Mouse (Mus musculus): Measurements from ENCODE around the gene BC029722. TPM values are rescaled to one million over a fixed set of nuclear protein-coding genes. Genes with fewer than 3 reads are reported as not detected.

Gene BC029722
- polyA plus RNA-seq, 1 experiment, result 32.2 TPM

DNA sequence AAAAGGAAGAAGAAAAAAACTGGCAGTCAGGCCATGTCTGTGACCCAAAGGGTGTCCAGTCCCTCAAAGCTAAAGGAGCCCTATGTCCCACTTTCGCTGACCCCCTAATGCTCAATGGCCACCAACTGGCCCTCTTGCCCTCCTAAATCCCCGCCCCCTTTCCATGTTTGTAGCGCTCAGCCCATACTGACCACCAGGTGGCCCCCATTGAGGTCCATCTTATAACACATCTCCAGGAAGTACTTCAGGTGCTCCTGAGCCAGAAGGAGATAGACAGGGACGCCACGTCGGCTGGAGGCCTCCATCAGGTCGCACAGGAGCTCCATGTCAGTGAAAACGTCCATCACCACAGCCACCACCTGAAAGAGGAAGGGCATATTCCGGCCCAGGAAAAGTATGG, 12.1 kb upstream of the BC029722 start:
- H3ac ChIP-seq (ENCODE audit: control insufficient read depth, insufficient read length), result no peak overlapping the region
- H3K4me2 ChIP-seq (ENCODE audit: low read depth), result no peak overlapping the region
- H3K27me3 ChIP-seq (ENCODE audit: control insufficient read depth, insufficient read depth, insufficient read length), result no peaks in the 10 kb centered on the region
- TF ChIP-seq E2F4 (IDR thresholded peaks at IDR 0.05; ENCODE audit: insufficient read depth) (no peak), REST (IDR thresholded peaks at IDR 0.05; ENCODE audit: insufficient read depth, insufficient read length) (no peak), SRF (IDR thresholded peaks at IDR 0.05; ENCODE audit: control insufficient read depth, insufficient read length, low read depth) (no peak), MYOG (IDR thresholded peaks at IDR 0.05; ENCODE audit: control insufficient read depth in 1 of 3, insufficient read depth in 1 of 3, insufficient read length in 2 of 3, low read depth in 2 of 3) (no peak), POLR2AphosphoS2 (IDR thresholded peaks at IDR 0.05; ENCODE audit: insufficient read length, low read depth) (no peak), TCF3 (IDR thresholded peaks at IDR 0.05; ENCODE audit: insufficient read length, low read depth) (no peak), CEBPB (IDR thresholded peaks at IDR 0.05; ENCODE audit: insufficient read depth, poor library complexity, severe bottlenecking) (no peak), USF1 (IDR thresholded peaks at IDR 0.05; ENCODE audit: low read depth) (no peak), MAX (IDR thresholded peaks at IDR 0.05; ENCODE audit: low read depth) (no peak), MYOD1 (IDR thresholded peaks at IDR 0.05; ENCODE audit: control insufficient read depth in 1 of 3, insufficient read length in 2 of 3, low read depth in 2 of 3) (no peak), POLR2A (IDR thresholded peaks at IDR 0.05; ENCODE audit: insufficient read length, low read depth) (no peak)
- H3K79me2 ChIP-seq (ENCODE audit: control insufficient read depth, insufficient read depth), result peaks cover under 1% of the 10 kb centered on the region
- H3K36me3 ChIP-seq (ENCODE audit: control insufficient read depth, insufficient read depth), result no peaks in the 10 kb centered on the region
- H3K4me3 ChIP-seq, result no peak overlapping the region

DNA sequence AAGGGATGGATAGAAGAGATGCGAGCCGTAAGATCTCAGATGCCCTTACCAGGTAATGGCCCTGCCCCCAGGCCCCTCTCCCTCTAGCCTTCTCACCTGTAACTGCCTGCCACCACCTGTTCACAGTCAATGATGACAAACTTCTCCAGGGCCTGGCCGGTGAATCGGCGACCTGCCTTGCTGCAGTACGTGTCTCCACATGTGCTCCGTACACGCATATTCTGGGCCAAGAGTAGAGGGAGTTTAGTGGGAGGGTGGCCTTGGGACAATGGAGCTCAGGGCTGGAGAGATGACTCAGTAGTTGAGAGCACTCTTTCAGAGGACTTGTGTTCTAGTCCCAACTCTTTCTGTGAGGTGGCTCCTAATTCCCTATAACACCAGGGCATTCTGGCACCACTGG, 11.6 kb upstream of the BC029722 start:
- no peak overlapping the region for H3ac ChIP-seq (ENCODE audit: control insufficient read depth, insufficient read length)
- H3K36me3 ChIP-seq (ENCODE audit: control insufficient read depth, insufficient read depth), result no peaks in the 10 kb centered on the region
- H3K79me2 ChIP-seq (ENCODE audit: control insufficient read depth, insufficient read depth), result peaks cover 5% of the 10 kb centered on the region
- no peak for TF ChIP-seq TCF12 (IDR thresholded peaks at IDR 0.05; ENCODE audit: insufficient read depth, poor library complexity, severe bottlenecking)
- TF ChIP-seq MAX (IDR thresholded peaks at IDR 0.05; ENCODE audit: low read depth), result no peak
- no peak for TF ChIP-seq MYOG (IDR thresholded peaks at IDR 0.05; ENCODE audit: control insufficient read depth in 1 of 3, insufficient read depth in 1 of 3, insufficient read length in 2 of 3, low read depth in 2 of 3)
- no peak for TF ChIP-seq POLR2AphosphoS2 (IDR thresholded peaks at IDR 0.05; ENCODE audit: insufficient read length, low read depth)
- TF ChIP-seq REST (IDR thresholded peaks at IDR 0.05; ENCODE audit: insufficient read depth, insufficient read length), result no peak
- no peak for TF ChIP-seq USF1 (IDR thresholded peaks at IDR 0.05; ENCODE audit: low read depth)
- no peak for TF ChIP-seq MYOD1 (IDR thresholded peaks at IDR 0.05; ENCODE audit: control insufficient read depth in 1 of 3, insufficient read length in 2 of 3, low read depth in 2 of 3)
- no peak for TF ChIP-seq TCF3 (IDR thresholded peaks at IDR 0.05; ENCODE audit: insufficient read length, low read depth)
- no peak for TF ChIP-seq E2F4 (IDR thresholded peaks at IDR 0.05; ENCODE audit: insufficient read depth)
- TF ChIP-seq CEBPB (IDR thresholded peaks at IDR 0.05; ENCODE audit: insufficient read depth, poor library complexity, severe bottlenecking), result no peak
- no peak for TF ChIP-seq POLR2A (IDR thresholded peaks at IDR 0.05; ENCODE audit: insufficient read length, low read depth)
- no peak for TF ChIP-seq SRF (IDR thresholded peaks at IDR 0.05; ENCODE audit: control insufficient read depth, insufficient read length, low read depth)
- H3K4me3 ChIP-seq, result no peak overlapping the region
- no peak overlapping the region for H3K4me2 ChIP-seq (ENCODE audit: low read depth)
- H3K27me3 ChIP-seq (ENCODE audit: control insufficient read depth, insufficient read depth, insufficient read length), result no peaks in the 10 kb centered on the region

DNA sequence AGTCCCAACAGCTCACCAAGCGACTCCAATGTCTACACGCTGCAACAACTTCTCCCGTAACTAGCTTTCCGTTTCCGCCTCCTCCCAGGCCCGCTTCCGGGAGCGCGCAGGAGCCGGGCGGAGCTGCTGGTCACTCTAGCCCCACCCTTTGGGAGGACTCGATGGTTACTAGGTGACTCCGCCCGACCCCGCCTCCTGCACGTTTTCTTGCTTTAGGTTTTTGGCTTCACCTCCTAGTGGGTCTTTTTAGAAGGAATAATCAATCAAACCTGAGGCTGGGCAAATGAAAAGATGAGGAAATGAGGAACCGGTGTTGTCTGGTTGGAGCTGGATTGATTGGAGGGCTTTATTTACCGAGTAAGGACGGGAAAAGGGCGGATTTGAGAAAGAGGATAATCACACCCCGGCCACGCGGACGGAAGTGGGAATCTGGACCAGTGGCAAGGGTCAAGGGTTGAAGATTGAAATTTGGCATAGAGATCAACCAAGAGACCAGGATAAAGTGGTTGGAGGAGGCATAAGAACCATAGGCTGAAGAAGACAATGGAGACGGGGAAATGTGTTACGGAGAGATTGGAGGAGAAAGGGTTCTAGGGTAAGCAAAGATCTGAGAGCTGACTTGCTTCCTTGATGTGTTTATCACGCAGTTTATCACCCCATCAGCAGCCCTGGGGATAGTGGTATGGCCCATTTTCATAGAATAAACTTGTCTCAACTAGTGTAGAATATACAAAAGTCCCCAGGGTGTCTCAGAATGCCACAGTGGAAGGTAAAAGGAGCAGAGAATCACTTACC, 7.6 kb upstream of the BC029722 start, which contains the start of gene Eif6:
Gene Eif6 (minus strand): TSS at position 296 of the 795 bp plus-strand sequence.
- TF ChIP-seq USF1 (IDR thresholded peaks at IDR 0.05; ENCODE audit: low read depth) (peak; percentile 6), CEBPB (IDR thresholded peaks at IDR 0.05; ENCODE audit: insufficient read depth, poor library complexity, severe bottlenecking) (no peak), TCF12 (IDR thresholded peaks at IDR 0.05; ENCODE audit: insufficient read depth, poor library complexity, severe bottlenecking) (no peak), MYOD1 (IDR thresholded peaks at IDR 0.05; ENCODE audit: control insufficient read depth in 1 of 3, insufficient read length in 2 of 3, low read depth in 2 of 3) (no peak), POLR2A (IDR thresholded peaks at IDR 0.05; ENCODE audit: insufficient read length, low read depth) (peak; percentile 63), SRF (IDR thresholded peaks at IDR 0.05; ENCODE audit: control insufficient read depth, insufficient read length, low read depth) (no peak), MAX (IDR thresholded peaks at IDR 0.05; ENCODE audit: low read depth) (no peak), POLR2AphosphoS2 (IDR thresholded peaks at IDR 0.05; ENCODE audit: insufficient read length, low read depth) (peak; percentile 81)
- Histone ChIP-seq H3K79me2 (ENCODE audit: control insufficient read depth, insufficient read depth) (peaks cover 28% of the 10 kb centered on the region), H3K27me3 (ENCODE audit: control insufficient read depth, insufficient read depth, insufficient read length) (no peaks in the 10 kb centered on the region), H3K4me3 (peak within 1 kb of the TSS; percentile 97), H3ac (ENCODE audit: control insufficient read depth, insufficient read length) (peak within 1 kb of the TSS; percentile 5), H3K36me3 (ENCODE audit: control insufficient read depth, insufficient read depth) (peaks cover 16% of the 10 kb centered on the region), H3K4me2 (ENCODE audit: low read depth) (peak within 1 kb of the TSS; percentile 93)

DNA sequence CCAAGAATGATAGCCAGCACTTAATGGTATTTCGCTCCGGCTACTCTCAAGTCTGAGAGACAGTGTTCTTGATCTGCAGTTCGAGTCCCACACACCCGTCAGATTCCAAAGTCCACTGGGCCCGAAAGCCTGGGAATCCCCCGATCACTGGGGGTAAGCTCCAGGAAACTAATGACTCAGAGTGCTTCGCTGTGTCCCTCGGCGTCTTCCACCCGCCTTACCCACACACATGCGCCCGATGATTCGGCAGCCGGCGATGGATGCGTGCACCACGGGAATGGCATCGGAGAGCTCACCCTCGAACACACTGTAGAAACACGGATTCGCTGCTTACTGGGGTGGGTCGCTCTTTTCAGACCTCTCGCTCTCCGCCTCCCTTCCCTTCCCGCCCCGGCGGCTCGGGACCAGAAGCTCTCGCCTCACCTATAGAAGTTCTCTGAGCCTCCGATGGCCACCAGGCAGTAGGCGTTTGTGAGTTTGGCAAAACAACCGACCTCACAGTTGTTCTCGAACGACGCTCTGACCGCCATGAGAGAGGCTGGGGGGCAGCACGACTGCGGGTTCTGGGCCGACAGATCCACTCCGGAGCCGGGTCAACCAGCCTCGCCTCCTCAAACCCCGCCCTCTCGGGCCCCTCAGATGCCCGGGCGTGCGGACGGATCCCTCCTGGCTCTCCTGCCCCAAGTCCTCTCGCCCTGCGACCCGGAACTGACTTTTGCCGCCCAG, 6.8 kb upstream of the BC029722 start:
- peak overlapping the region; percentile 97 for H3K4me3 ChIP-seq
- peaks cover 28% of the 10 kb centered on the region for H3K79me2 ChIP-seq (ENCODE audit: control insufficient read depth, insufficient read depth)
- TF ChIP-seq E2F4 (IDR thresholded peaks at IDR 0.05; ENCODE audit: insufficient read depth), result no peak
- TF ChIP-seq TCF12 (IDR thresholded peaks at IDR 0.05; ENCODE audit: insufficient read depth, poor library complexity, severe bottlenecking), result no peak
- no peak for TF ChIP-seq SRF (IDR thresholded peaks at IDR 0.05; ENCODE audit: control insufficient read depth, insufficient read length, low read depth)
- TF ChIP-seq REST (IDR thresholded peaks at IDR 0.05; ENCODE audit: insufficient read depth, insufficient read length), result no peak
- no peak for TF ChIP-seq USF1 (IDR thresholded peaks at IDR 0.05; ENCODE audit: low read depth)
- TF ChIP-seq MAX (IDR thresholded peaks at IDR 0.05; ENCODE audit: low read depth), result no peak
- TF ChIP-seq TCF3 (IDR thresholded peaks at IDR 0.05; ENCODE audit: insufficient read length, low read depth), result no peak
- no peak for TF ChIP-seq MYOG (IDR thresholded peaks at IDR 0.05; ENCODE audit: control insufficient read depth in 1 of 3, insufficient read depth in 1 of 3, insufficient read length in 2 of 3, low read depth in 2 of 3)
- TF ChIP-seq POLR2AphosphoS2 (IDR thresholded peaks at IDR 0.05; ENCODE audit: insufficient read length, low read depth), result no peak
- TF ChIP-seq CEBPB (IDR thresholded peaks at IDR 0.05; ENCODE audit: insufficient read depth, poor library complexity, severe bottlenecking), result no peak
- no peak for TF ChIP-seq POLR2A (IDR thresholded peaks at IDR 0.05; ENCODE audit: insufficient read length, low read depth)
- no peak for TF ChIP-seq MYOD1 (IDR thresholded peaks at IDR 0.05; ENCODE audit: control insufficient read depth in 1 of 3, insufficient read length in 2 of 3, low read depth in 2 of 3)
- H3K27me3 ChIP-seq (ENCODE audit: control insufficient read depth, insufficient read depth, insufficient read length), result no peaks in the 10 kb centered on the region
- H3K36me3 ChIP-seq (ENCODE audit: control insufficient read depth, insufficient read depth), result peaks cover 21% of the 10 kb centered on the region
- H3K4me2 ChIP-seq (ENCODE audit: low read depth), result peak overlapping the region; percentile 87
- H3ac ChIP-seq (ENCODE audit: control insufficient read depth, insufficient read length), result peak overlapping the region; percentile 5
